Mouse (Mus musculus): ENCODE data around the gene Fkbp3. TPM values are rescaled to one million over a fixed set of nuclear protein-coding genes. Genes with fewer than 3 reads are reported as not detected.

Fkbp3 gene
- total and polyA plus RNA-seq, 3 experiments = 167 to 173 TPM; not detected in 1

DNA sequence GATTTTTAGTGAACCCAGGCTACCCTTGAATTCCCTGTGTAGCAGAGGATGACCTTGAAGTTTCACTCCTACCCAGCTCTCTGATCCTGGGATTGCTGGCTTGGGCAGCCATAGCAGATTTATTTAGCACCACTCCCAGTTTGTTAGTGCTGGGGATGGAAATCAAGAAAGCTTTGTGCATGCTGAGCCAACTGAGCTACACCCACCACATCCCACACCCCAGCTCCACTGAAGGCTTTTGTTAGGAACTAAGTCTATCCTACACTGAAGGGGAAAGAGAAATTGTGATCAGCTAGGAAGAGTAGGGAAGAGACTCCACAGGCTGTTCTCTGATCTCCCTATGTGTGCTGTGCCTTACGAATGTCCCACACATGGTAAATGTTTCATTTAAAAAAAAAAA, 39.0 kb upstream of the Fkbp3 start:
- TF ChIP-seq TCF12 (IDR thresholded peaks at IDR 0.05; ENCODE audit: low read depth, low read length) (no peak), ZNF384 (IDR thresholded peaks at IDR 0.05; ENCODE audit: low read depth, low read length) (peak; percentile 57; the same call in 1 of the 2 replicates), MAZ (IDR thresholded peaks at IDR 0.05; ENCODE audit: low read depth, low read length) (no peak), RAD21 (IDR thresholded peaks at IDR 0.05; ENCODE audit: low read depth, low read length) (no peak)
- Histone ChIP-seq H3K9me3 (replicated peaks; ENCODE audit: insufficient read depth, low read length) (no peaks in the 10 kb centered on the region), H3K36me3 (ENCODE audit: control insufficient read depth in 1 of 2, insufficient read depth in 2 of 2, low read length in 2 of 2) (peaks cover 0 to 2% of the 10 kb centered on the region in 2 experiments; a peak in 2 of 4 replicates), H3K4me3 (ENCODE audit: control insufficient read depth in 1 of 2, insufficient read depth in 1 of 2, low read depth in 2 of 2, low read length in 2 of 2) (no peak overlapping the region), H3K79me2 (ENCODE audit: control insufficient read depth, insufficient read depth, low read length, poor library complexity) (peaks cover 1% of the 10 kb centered on the region; the same call in 1 of the 2 replicates), H3K4me1 (ENCODE audit: control insufficient read depth in 1 of 2, insufficient read depth in 2 of 2, low read length in 2 of 2) (no peaks in the 10 kb centered on the region), H3K27ac (ENCODE audit: control insufficient read depth, low read depth, low read length) (no peak overlapping the region), H3K9ac (ENCODE audit: control insufficient read depth, low read depth, low read length, poor library complexity, severe bottlenecking) (no peak overlapping the region), H3K27me3 (ENCODE audit: control insufficient read depth in 1 of 2, insufficient read depth in 2 of 2, low read length in 2 of 2) (no peaks in the 10 kb centered on the region)
- no peak for DNase-seq (ENCODE audit: low read depth, low spot score)

DNA sequence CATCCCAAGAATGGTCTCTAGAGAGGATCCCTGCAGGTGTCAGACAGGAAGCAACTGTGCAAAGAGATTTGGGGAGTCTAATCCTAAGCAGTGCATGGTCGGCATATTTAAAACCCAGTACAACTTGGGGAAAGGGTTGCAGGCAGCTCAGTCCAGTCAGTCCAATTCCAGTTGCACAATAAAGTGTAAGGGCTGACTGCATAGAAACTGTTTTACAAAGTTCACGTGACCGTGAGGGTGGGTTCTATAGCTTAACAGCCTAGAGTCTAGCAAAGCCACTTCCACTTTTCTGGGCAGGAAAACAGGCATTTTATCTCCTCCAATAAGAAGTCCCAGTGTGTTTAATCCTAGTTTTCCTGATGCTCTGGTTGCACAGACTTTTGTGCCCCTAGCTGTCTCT, 37.7 kb upstream of the Fkbp3 start:
- Histone ChIP-seq H3K36me3 (ENCODE audit: control insufficient read depth in 1 of 2, insufficient read depth in 2 of 2, low read length in 2 of 2) (peaks cover 0 to 2% of the 10 kb centered on the region in 2 experiments; a peak in 2 of 4 replicates), H3K4me1 (ENCODE audit: control insufficient read depth in 1 of 2, insufficient read depth in 2 of 2, low read length in 2 of 2) (no peaks in the 10 kb centered on the region), H3K4me3 (ENCODE audit: control insufficient read depth in 1 of 2, insufficient read depth in 1 of 2, low read depth in 2 of 2, low read length in 2 of 2) (no peak overlapping the region), H3K27ac (ENCODE audit: control insufficient read depth, low read depth, low read length) (no peak overlapping the region), H3K27me3 (ENCODE audit: control insufficient read depth in 1 of 2, insufficient read depth in 2 of 2, low read length in 2 of 2) (no peaks in the 10 kb centered on the region), H3K9ac (ENCODE audit: control insufficient read depth, low read depth, low read length, poor library complexity, severe bottlenecking) (no peak overlapping the region), H3K79me2 (ENCODE audit: control insufficient read depth, insufficient read depth, low read length, poor library complexity) (peaks cover 1% of the 10 kb centered on the region; the same call in 1 of the 2 replicates), H3K9me3 (replicated peaks; ENCODE audit: insufficient read depth, low read length) (no peaks in the 10 kb centered on the region)
- TF ChIP-seq BHLHE40 (IDR thresholded peaks at IDR 0.05; ENCODE audit: borderline replicate concordance, low read depth, low read length) = no peak
- TF ChIP-seq ZC3H11A (IDR thresholded peaks at IDR 0.05; ENCODE audit: low read depth, low read length) = no peak
- no peak for TF ChIP-seq TCF12 (IDR thresholded peaks at IDR 0.05; ENCODE audit: low read depth, low read length)
- no peak for TF ChIP-seq KAT2A (conservative IDR thresholded peaks at IDR 0.05; ENCODE audit: low read depth, low read length)
- no peak for TF ChIP-seq TBP (IDR thresholded peaks at IDR 0.05; ENCODE audit: low read depth, low read length)
- TF ChIP-seq CHD2 (IDR thresholded peaks at IDR 0.05; ENCODE audit: low read length) = no peak
- no peak for TF ChIP-seq MAFK (IDR thresholded peaks at IDR 0.05; ENCODE audit: borderline replicate concordance, low read depth, low read length)
- TF ChIP-seq MXI1 (IDR thresholded peaks at IDR 0.05; ENCODE audit: low read depth, low read length) = no peak
- no peak for TF ChIP-seq CHD1 (IDR thresholded peaks at IDR 0.05; ENCODE audit: low read depth, low read length)
- DNase-seq (ENCODE audit: low read depth, low spot score) = no peak

DNA sequence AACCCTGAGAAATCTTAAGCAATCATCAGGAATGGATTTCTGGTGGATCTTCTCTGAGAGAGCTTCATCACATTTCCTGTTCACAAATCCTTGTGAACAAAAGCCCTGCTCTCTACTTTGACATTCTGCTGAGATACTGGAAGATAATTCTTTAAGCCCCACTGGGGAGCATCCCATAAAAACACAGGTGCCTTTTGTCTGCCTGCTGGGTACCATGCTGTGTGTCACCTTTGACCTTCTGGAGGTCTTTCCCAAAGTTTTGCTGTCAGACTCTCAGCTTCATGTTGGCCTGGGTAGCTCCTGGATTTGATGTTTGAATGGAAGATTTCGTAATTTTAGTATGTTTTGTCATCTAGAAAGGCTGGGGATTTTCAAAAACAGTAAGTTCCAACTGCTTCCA, 34.9 kb upstream of the Fkbp3 start:
- H3K79me2 ChIP-seq (ENCODE audit: control insufficient read depth, insufficient read depth, low read length, poor library complexity) = peaks cover 1% of the 10 kb centered on the region; the same call in 1 of the 2 replicates
- no peaks in the 10 kb centered on the region for H3K27me3 ChIP-seq (ENCODE audit: control insufficient read depth in 1 of 2, insufficient read depth in 2 of 2, low read length in 2 of 2)
- H3K4me1 ChIP-seq (ENCODE audit: control insufficient read depth in 1 of 2, insufficient read depth in 2 of 2, low read length in 2 of 2) = no peaks in the 10 kb centered on the region
- no peak for DNase-seq (ENCODE audit: low read depth, low spot score)
- TF ChIP-seq E2F4 (IDR thresholded peaks at IDR 0.05; ENCODE audit: borderline replicate concordance, low read depth, low read length) (no peak), RCOR1 (IDR thresholded peaks at IDR 0.05; ENCODE audit: low read depth, low read length) (no peak), NRF1 (IDR thresholded peaks at IDR 0.05; ENCODE audit: insufficient read depth, low read depth, low read length, poor library complexity, severe bottlenecking) (no peak), KAT2A (conservative IDR thresholded peaks at IDR 0.05; ENCODE audit: low read depth, low read length) (no peak), ZC3H11A (IDR thresholded peaks at IDR 0.05; ENCODE audit: low read depth, low read length) (no peak), TAL1 (IDR thresholded peaks at IDR 0.05; ENCODE audit: low read length) (no peak), TBP (IDR thresholded peaks at IDR 0.05; ENCODE audit: low read depth, low read length) (no peak), MAX (IDR thresholded peaks at IDR 0.05; ENCODE audit: low read length) (no peak), ZMIZ1 (IDR thresholded peaks at IDR 0.05; ENCODE audit: low read depth, low read length) (no peak), USF1 (IDR thresholded peaks at IDR 0.05; ENCODE audit: low read depth, low read length) (no peak), POLR2AphosphoS2 (IDR thresholded peaks at IDR 0.05; ENCODE audit: low read length) (no peak), SMC3 (IDR thresholded peaks at IDR 0.05; ENCODE audit: low read depth, low read length) (no peak), ZNF384 (IDR thresholded peaks at IDR 0.05; ENCODE audit: low read depth, low read length) (no peak), MYC (IDR thresholded peaks at IDR 0.05; ENCODE audit: low read depth, low read length) (no peak), POLR2AphosphoS5 (IDR thresholded peaks at IDR 0.05; ENCODE audit: borderline replicate concordance, low read depth, low read length) (no peak), GABPA (IDR thresholded peaks at IDR 0.05; ENCODE audit: low read depth, low read length) (no peak), MXI1 (IDR thresholded peaks at IDR 0.05; ENCODE audit: low read depth, low read length) (no peak), MAZ (IDR thresholded peaks at IDR 0.05; ENCODE audit: low read depth, low read length) (no peak), BHLHE40 (IDR thresholded peaks at IDR 0.05; ENCODE audit: borderline replicate concordance, low read depth, low read length) (no peak), RAD21 (IDR thresholded peaks at IDR 0.05; ENCODE audit: low read depth, low read length) (no peak)
- no peaks in the 10 kb centered on the region for H3K9me3 ChIP-seq (replicated peaks; ENCODE audit: insufficient read depth, low read length)
- no peak overlapping the region for H3K4me3 ChIP-seq (ENCODE audit: control insufficient read depth in 1 of 2, insufficient read depth in 1 of 2, low read depth in 2 of 2, low read length in 2 of 2)
- H3K27ac ChIP-seq (ENCODE audit: control insufficient read depth, low read depth, low read length) = no peak overlapping the region
- no peaks in the 10 kb centered on the region; a peak in 3 of 4 replicates for H3K36me3 ChIP-seq (ENCODE audit: control insufficient read depth in 1 of 2, insufficient read depth in 2 of 2, low read length in 2 of 2)
- H3K9ac ChIP-seq (ENCODE audit: control insufficient read depth, low read depth, low read length, poor library complexity, severe bottlenecking) = no peak overlapping the region

Data from MEL (cell line).